Mouse (Mus musculus) B cell, adult 62 days (primary cell): ENCODE results near the gene Slmap. TPM values are rescaled to one million over a fixed set of nuclear protein-coding genes. Genes with fewer than 3 reads are reported as not detected.

Source experiments
- total RNA-seq: library from RNA; stranded (reverse); gene quantifications from 4 replicates; pipeline ENCODE4 v1.2.4, GENCODE M21; 2023

Slmap gene
- 77.9 to 83.4 TPM (median 80.0 TPM) in 4 replicates for total RNA-seq

GRCm38 (mm10) chr14:26534757-26535479 lies at the start of gene Slmap:
TSS of gene Slmap (minus strand) at chr14:26534931.

GRCm38 (mm10) chr14:26573556-26573955 lies 38.8 kb upstream of the Slmap start, which contains the start of gene Dennd6a:
TSS of gene Dennd6a (plus strand) at chr14:26573856.

Other genes with a start within 250 kb of the Slmap start
- 54.0 to 59.6 TPM (median 56.5 TPM) in 4 replicates for gene Dennd6a, start 38.9 kb upstream of the Slmap start, total RNA-seq
- 185 to 205 TPM (median 195 TPM) in 4 replicates for gene Arf4, start 103.1 kb upstream of the Slmap start, total RNA-seq
- 9.9 to 11.5 TPM (median 10.8 TPM) in 4 replicates for gene Pde12, start 135.0 kb upstream of the Slmap start, total RNA-seq
- 0.41 to 1.4 TPM (median 0.59 TPM) in 4 replicates for gene Dnah12, start 158.3 kb upstream of the Slmap start, total RNA-seq